Mouse (Mus musculus) hindbrain, embryonic 16.5 days (tissue): ENCODE measurements at regions not wholly inside any gene's neighbourhood (a gene's known extent, or its start where the extent isn't known, plus 50 kb on each side); places are given as distances from the start of the nearest gene placed in this dataset.

Source experiments
- ATAC-seq: fragments of 200-750 bp; cut with Nextera tagmentation; 2 replicates; pipeline ENCODE4 v1.8.0; 2017; ENCODE audit warnings: moderate TSS enrichment, moderate library complexity
- H3K27ac ChIP-seq: fragments of 300-500 bp; sonication (generic); 2 replicates; pipeline ENCODE4 v1.5.1; 2014; ENCODE audit warnings: low read depth, mild to moderate bottlenecking, control low read depth, low read length, moderate library complexity
- H3K27me3 ChIP-seq: fragments of 300-500 bp; sonication (generic); replicated peaks from 2 replicates; pipeline ENCODE4 v1.6.1; 2014; ENCODE audit warnings: low read length; ENCODE audit not compliant: control insufficient read depth, insufficient read depth
- H3K36me3 ChIP-seq: fragments of 300-500 bp; sonication (generic); 2 replicates; pipeline ENCODE4 v1.6.1; 2014; ENCODE audit warnings: mild to moderate bottlenecking, low read length, moderate library complexity, mixed read lengths; ENCODE audit not compliant: control insufficient read depth, insufficient read depth
- H3K4me1 ChIP-seq: fragments of 300-500 bp; sonication (generic); 2 replicates; pipeline ENCODE4 v1.6.1; 2014; ENCODE audit warnings: low read depth, low read length; ENCODE audit not compliant: control insufficient read depth, insufficient read depth
- H3K4me2 ChIP-seq: fragments of 300-500 bp; sonication (generic); 2 replicates; pipeline ENCODE4 v1.6.1; 2014; ENCODE audit warnings: mild to moderate bottlenecking, low read length, control low read depth, moderate library complexity
- H3K4me3 ChIP-seq: fragments of 300-500 bp; sonication (generic); 2 replicates; pipeline ENCODE4 v1.5.1; 2014; ENCODE audit warnings: mild to moderate bottlenecking, low read length, control low read depth, moderate library complexity
- H3K9ac ChIP-seq: fragments of 300-500 bp; sonication (generic); 2 replicates; pipeline ENCODE4 v1.6.1; 2014; ENCODE audit warnings: low read depth, mild to moderate bottlenecking, control low read depth, low read length, moderate library complexity
- H3K9me3 ChIP-seq: fragments of 300-500 bp; sonication (generic); 2 replicates; pipeline ENCODE4 v1.6.1; 2014; ENCODE audit warnings: mild to moderate bottlenecking, low read length, moderate library complexity; ENCODE audit not compliant: control insufficient read depth
- WGBS: fragments of 180-500 bp; shearing (Covaris S2); extraction: QIAGEN DNeasy Blood & Tissue Kit; methylation state at CpG from one replicate; pipeline ENCODE4 v1.1.7; 2014; 5-methylcytosine and 5-hydroxymethylcytosine counted together

GRCm38 (mm10) chr1:30751138-30751907 is 122.4 kb downstream of the Phf3 start:
- WGBS, result 34% methylated on average over 3 of the region's 3 CpGs
- Histone ChIP-seq H3K4me3 (no peak overlapping the region), H3K9ac (no peak overlapping the region), H3K27me3 (no peaks in the 10 kb centered on the region), H3K9me3 (no peaks in the 10 kb centered on the region), H3K4me1 (no peaks in the 10 kb centered on the region), H3K4me2 (no peak overlapping the region), H3K27ac (no peak overlapping the region; the same call in 1 of the 2 replicates), H3K36me3 (no peaks in the 10 kb centered on the region)
- peak; percentile 85 for ATAC-seq

- Histone ChIP-seq H3K36me3 (no peaks in the 10 kb centered on the region), H3K4me1 (no peaks in the 10 kb centered on the region)
Observed at GRCm38 (mm10) chr1:30741955-30742354, 131.8 kb downstream of the Phf3 start.

GRCm38 (mm10) chr1:30740831-30741230 is 132.9 kb downstream of the Phf3 start:
- Histone ChIP-seq H3K36me3 (no peaks in the 10 kb centered on the region), H3K27me3 (no peaks in the 10 kb centered on the region), H3K4me2 (no peak overlapping the region), H3K9ac (no peak overlapping the region), H3K4me1 (no peaks in the 10 kb centered on the region), H3K4me3 (no peak overlapping the region), H3K27ac (no peak overlapping the region), H3K9me3 (no peaks in the 10 kb centered on the region)
- WGBS, result 70% methylated on average over 3 of the region's 3 CpGs
- ATAC-seq, result peak; percentile 76

More at GRCm38 (mm10) chr1:30741955-30742354, 131.8 kb downstream of the Phf3 start:
- H3K4me3 ChIP-seq, result no peak overlapping the region
- no peak overlapping the region for H3K27ac ChIP-seq
- H3K9ac ChIP-seq, result no peak overlapping the region
- H3K27me3 ChIP-seq, result no peaks in the 10 kb centered on the region
- no peaks in the 10 kb centered on the region for H3K9me3 ChIP-seq
- no peak overlapping the region for H3K4me2 ChIP-seq
- ATAC-seq, result no peak

GRCm38 (mm10) chr1:30721519-30721918 is 152.2 kb downstream of the Phf3 start:
- 36% methylated on average over 2 of the region's 2 CpGs for WGBS
- no peaks in the 10 kb centered on the region for H3K27me3 ChIP-seq
- ATAC-seq, result no peak

GRCm38 (mm10) chr1:30720829-30721228 is 152.9 kb downstream of the Phf3 start:
- no peak overlapping the region for H3K4me2 ChIP-seq
- H3K27me3 ChIP-seq, result no peaks in the 10 kb centered on the region
- 86% methylated on average over 2 of the region's 2 CpGs for WGBS
- 0 out of 2 replicates have a peak, but pooled peaks have one; percentile 20 for ATAC-seq
- H3K36me3 ChIP-seq, result no peaks in the 10 kb centered on the region
- H3K4me3 ChIP-seq, result no peak overlapping the region
- no peaks in the 10 kb centered on the region for H3K9me3 ChIP-seq
- no peak overlapping the region for H3K9ac ChIP-seq
- H3K4me1 ChIP-seq, result no peaks in the 10 kb centered on the region
- no peak overlapping the region for H3K27ac ChIP-seq

More at GRCm38 (mm10) chr1:30721519-30721918, 152.2 kb downstream of the Phf3 start:
- H3K9me3 ChIP-seq, result no peaks in the 10 kb centered on the region
- H3K27ac ChIP-seq, result no peak overlapping the region
- no peak overlapping the region for H3K9ac ChIP-seq
- no peak overlapping the region for H3K4me3 ChIP-seq
- no peaks in the 10 kb centered on the region for H3K36me3 ChIP-seq
- no peak overlapping the region for H3K4me2 ChIP-seq
- H3K4me1 ChIP-seq, result no peaks in the 10 kb centered on the region

GRCm38 (mm10) chr1:30718578-30718977 is 155.1 kb downstream of the Phf3 start:
- WGBS, result 78% methylated on average over 5 of the region's 5 CpGs
- no peak for ATAC-seq
- no peak overlapping the region for H3K9ac ChIP-seq
- H3K27me3 ChIP-seq, result no peaks in the 10 kb centered on the region
- H3K36me3 ChIP-seq, result no peaks in the 10 kb centered on the region
- no peak overlapping the region for H3K4me3 ChIP-seq
- no peaks in the 10 kb centered on the region for H3K4me1 ChIP-seq
- H3K4me2 ChIP-seq, result no peak overlapping the region
- no peak overlapping the region for H3K27ac ChIP-seq
- H3K9me3 ChIP-seq, result no peaks in the 10 kb centered on the region

- Histone ChIP-seq H3K9ac (no peak overlapping the region), H3K4me3 (no peak overlapping the region), H3K27me3 (no peaks in the 10 kb centered on the region), H3K9me3 (no peaks in the 10 kb centered on the region), H3K27ac (no peak overlapping the region), H3K4me1 (no peaks in the 10 kb centered on the region), H3K36me3 (no peaks in the 10 kb centered on the region), H3K4me2 (no peak overlapping the region)
- 35% methylated on average over 1 of the region's 1 CpGs for WGBS
- no peak for ATAC-seq
Observed at GRCm38 (mm10) chr1:30716346-30716745, 157.4 kb downstream of the Phf3 start.

GRCm38 (mm10) chr1:30701116-30701515 is 172.6 kb downstream of the Phf3 start:
- no peak overlapping the region for H3K27ac ChIP-seq
- WGBS, result 70% methylated on average over 3 of the region's 3 CpGs
- ATAC-seq, result no peak

GRCm38 (mm10) chr1:30700399-30701081 is 173.2 kb downstream of the Phf3 start:
- Histone ChIP-seq H3K9me3 (no peaks in the 10 kb centered on the region), H3K36me3 (no peaks in the 10 kb centered on the region), H3K4me2 (no peak overlapping the region), H3K27ac (no peak overlapping the region), H3K9ac (no peak overlapping the region), H3K27me3 (no peaks in the 10 kb centered on the region), H3K4me3 (no peak overlapping the region), H3K4me1 (no peaks in the 10 kb centered on the region)
- ATAC-seq, result peak; percentile 96
- WGBS, result 41% methylated on average over 10 of the region's 10 CpGs

More at GRCm38 (mm10) chr1:30701116-30701515, 172.6 kb downstream of the Phf3 start:
- no peak overlapping the region for H3K4me3 ChIP-seq
- no peaks in the 10 kb centered on the region for H3K36me3 ChIP-seq
- H3K4me2 ChIP-seq, result no peak overlapping the region
- no peaks in the 10 kb centered on the region for H3K4me1 ChIP-seq
- no peaks in the 10 kb centered on the region for H3K9me3 ChIP-seq
- H3K9ac ChIP-seq, result no peak overlapping the region
- H3K27me3 ChIP-seq, result no peaks in the 10 kb centered on the region
